Mouse (Mus musculus): ENCODE measurements around the gene Helq.

DNA sequence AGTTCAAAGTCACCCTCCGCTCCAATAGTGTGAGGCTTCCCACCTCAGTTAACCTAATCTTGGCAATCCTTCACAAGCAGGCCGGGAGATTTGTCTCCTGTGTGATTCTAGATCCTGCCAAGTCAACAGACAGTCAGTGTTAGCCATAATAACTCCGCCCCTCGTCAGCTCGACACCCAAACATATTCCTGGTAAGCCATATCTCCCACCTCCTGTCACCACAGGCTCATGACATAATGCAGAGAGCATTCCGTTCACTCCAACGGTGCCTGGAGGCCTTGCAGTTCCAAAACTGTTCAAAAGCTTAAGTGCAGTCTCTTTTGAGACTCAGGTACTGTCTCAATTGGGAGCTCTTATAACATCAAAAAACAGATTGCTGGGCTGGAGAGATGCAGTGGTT, 39.5 kb upstream of the Helq start:
- TF ChIP-seq EP300 (optimal IDR thresholded peaks at IDR 0.05), result no peak
- TF ChIP-seq CTCF (IDR thresholded peaks at IDR 0.05; ENCODE audit: low read depth), result no peak

All from stomach, postnatal 0 days (tissue).